Mouse (Mus musculus) hindbrain, postnatal 0 days (tissue): Measurements from ENCODE around the gene Ovol3. TPM values are rescaled to one million over a fixed set of nuclear protein-coding genes. Genes with fewer than 3 reads are reported as not detected.
"Not testable (repeated sequence)": the region's sequence is repeated elsewhere in the genome, so short reads cannot be mapped to it uniquely, and the experiment has no call there.

ENCODE experiments used
- ATAC-seq: fragments of 200-750 bp; cut with Nextera tagmentation; 2 replicates; pipeline ENCODE4 v1.8.0; 2017; ENCODE audit warnings: mild to moderate bottlenecking, moderate TSS enrichment, moderate library complexity
- DNase-seq: peaks from one replicate; pipeline ENCODE4 v3.0.0-alpha.2; 2015; ENCODE audit warnings: low spot score
- H3K27ac ChIP-seq: fragments of 300-500 bp; sonication (generic); 2 replicates; pipeline ENCODE4 v1.5.1; 2014; ENCODE audit warnings: mild to moderate bottlenecking
- H3K27me3 ChIP-seq: fragments of 300-500 bp; sonication (generic); 2 replicates; pipeline ENCODE4 v1.6.1; 2014; ENCODE audit warnings: low read length, mixed read lengths; ENCODE audit not compliant: insufficient read depth
- H3K36me3 ChIP-seq: fragments of 300-500 bp; sonication (generic); 2 replicates; pipeline ENCODE4 v1.6.1; 2014; ENCODE audit warnings: low read length, mixed read lengths; ENCODE audit not compliant: insufficient read depth
- H3K4me1 ChIP-seq: fragments of 300-500 bp; sonication (generic); 2 replicates; pipeline ENCODE4 v1.6.1; 2014; ENCODE audit warnings: antibody characterized with exemption, low read length, mixed read lengths; ENCODE audit not compliant: insufficient read depth
- H3K4me2 ChIP-seq: fragments of 300-500 bp; sonication (generic); 2 replicates; pipeline ENCODE4 v1.6.1; 2014; ENCODE audit warnings: low read depth, mild to moderate bottlenecking, low read length, moderate library complexity, mixed read lengths
- H3K4me3 ChIP-seq: fragments of 300-500 bp; sonication (generic); 2 replicates; pipeline ENCODE4 v1.5.1; 2014; ENCODE audit warnings: low read length
- H3K9ac ChIP-seq: fragments of 300-500 bp; sonication (generic); replicated peaks from 2 replicates; pipeline ENCODE4 v1.6.1; 2014; ENCODE audit warnings: mild to moderate bottlenecking, low read length, moderate library complexity, mixed read lengths
- H3K9me3 ChIP-seq: fragments of 300-500 bp; sonication (generic); 2 replicates; pipeline ENCODE4 v1.6.1; 2016; ENCODE audit warnings: low read length, mixed read lengths
- CTCF ChIP-seq: IDR thresholded peaks from 2 replicates; pipeline ENCODE4 v1.5.1; 2016; ENCODE audit warnings: antibody characterized with exemption, control low read depth, low read depth
- WGBS: fragments of 180-500 bp; shearing (Covaris S2); extraction: QIAGEN DNeasy Blood & Tissue Kit; methylation state at CpG from one replicate; pipeline ENCODE4 v1.1.7; 2014; 5-methylcytosine and 5-hydroxymethylcytosine counted together
- polyA plus RNA-seq: library from polyadenylated mRNA; unstranded; fragments of >200 nt; fragmentation: Nextera tagmentation; extraction: Ambion mirVana; gene quantifications from 2 replicates; pipeline ENCODE4 v1.2.1, GENCODE M21; 2015
- total RNA-seq: library from RNA; depleted of rRNA; stranded (reverse); fragments of >200 nt; gene quantifications from 2 replicates; pipeline ENCODE4 v1.2.3, GENCODE M21; 2014

The Ovol3 gene
- total and polyA plus RNA-seq, 2 experiments from 2014 or later = not detected

DNA sequence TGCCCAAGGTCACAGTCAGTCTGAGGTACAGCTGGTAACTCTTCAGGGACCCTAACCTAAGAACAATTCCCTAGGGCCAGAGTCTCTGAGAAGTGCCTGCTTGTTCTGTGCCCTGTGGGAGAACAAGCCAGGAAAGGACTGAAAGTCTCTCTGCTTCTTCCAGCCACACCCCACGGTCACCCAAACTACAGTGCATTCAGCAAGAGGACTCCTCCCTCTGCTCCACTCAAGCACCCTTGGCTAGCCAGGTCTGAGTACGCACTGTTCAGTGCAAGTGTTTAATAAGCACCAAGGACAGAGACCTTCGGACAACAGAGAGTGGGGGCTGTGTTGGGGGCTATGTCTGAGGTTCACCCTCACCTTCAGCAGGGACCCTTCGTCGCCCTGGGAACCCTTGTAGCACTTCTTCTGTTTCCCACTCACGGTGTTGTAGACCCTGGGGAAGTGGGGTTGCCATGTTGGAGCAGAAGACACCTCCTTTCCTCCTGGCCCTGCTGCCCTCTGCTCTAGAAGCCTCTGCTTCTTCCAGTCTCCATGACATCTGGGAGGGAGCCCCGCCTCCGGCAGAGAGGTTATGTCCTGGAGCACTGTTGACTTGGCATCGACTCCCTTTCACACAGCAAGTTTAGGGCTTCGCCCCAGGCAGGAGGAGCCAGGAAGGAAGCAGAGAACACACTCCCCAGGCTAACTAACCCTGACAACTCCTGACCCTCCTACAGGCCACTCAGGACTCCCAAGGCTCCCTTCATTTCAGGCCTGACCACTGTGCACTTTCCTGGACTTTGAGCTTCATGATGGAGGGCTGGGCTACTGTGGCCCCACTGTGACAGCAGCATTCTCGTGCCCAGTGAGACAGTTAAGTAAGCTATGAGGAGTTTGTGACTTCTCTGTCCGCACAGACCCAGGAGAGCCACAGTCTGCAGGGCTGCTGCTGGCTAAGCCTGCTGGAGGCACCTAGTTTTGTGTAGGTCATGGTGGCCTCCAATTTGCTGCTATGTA is 16.7 kb upstream of the Ovol3 start:
- Histone ChIP-seq H3K36me3 (no peaks in the 10 kb centered on the region), H3K4me1 (no peaks in the 10 kb centered on the region), H3K4me2 (no peak overlapping the region), H3K27ac (no peak overlapping the region), H3K9ac (no peak overlapping the region), H3K9me3 (no peaks in the 10 kb centered on the region), H3K4me3 (no peak overlapping the region), H3K27me3 (no peaks in the 10 kb centered on the region)
- DNase-seq = no peak
- TF ChIP-seq CTCF = no peak
- no peak for ATAC-seq
- WGBS = 90% methylated on average over 12 of the region's 12 CpGs

DNA sequence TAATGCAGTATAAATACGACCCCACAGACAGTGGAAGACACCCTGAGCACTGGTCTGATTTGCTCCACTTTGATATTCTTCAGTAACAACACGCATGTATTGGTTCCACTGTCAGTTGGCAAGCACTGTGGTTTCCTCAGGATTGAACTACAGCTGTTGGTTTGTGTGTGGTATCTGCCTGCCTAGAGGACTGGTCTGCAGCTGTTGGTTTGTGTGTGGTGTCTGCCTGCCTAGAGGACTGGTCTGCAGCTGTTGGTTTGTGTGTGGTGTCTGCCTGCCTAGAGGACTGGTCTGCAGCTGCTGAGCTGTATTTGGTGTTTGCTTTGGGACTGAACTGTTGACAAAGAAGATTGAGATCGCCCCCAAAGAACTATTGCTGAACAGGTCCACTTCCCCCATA is 1.8 kb upstream of the Ovol3 start:
- DNase-seq = not testable (repeated sequence)
- WGBS = 85% methylated on average over 3 of the region's 3 CpGs

DNA sequence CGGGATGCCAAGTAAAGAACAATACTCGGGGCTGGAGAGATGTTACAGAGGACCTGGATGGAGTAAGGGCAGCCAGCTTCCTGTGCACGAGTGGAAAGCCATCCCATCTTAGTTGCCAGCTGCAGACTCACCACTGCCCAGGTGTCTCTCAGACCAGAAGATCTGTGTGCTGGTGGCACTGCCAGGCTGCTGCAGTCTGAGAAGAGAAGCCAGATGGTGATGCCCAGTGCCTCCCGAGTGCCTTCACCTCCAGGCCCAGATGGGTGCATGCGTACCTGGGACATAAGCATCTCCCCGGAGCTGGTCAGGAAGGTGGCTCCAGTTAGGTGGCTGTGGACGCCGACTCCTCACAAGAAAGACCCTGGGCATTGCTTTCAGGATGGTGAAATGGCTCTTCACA is 434 bp downstream of the Ovol3 start:
- H3K9me3 ChIP-seq = no peaks in the 10 kb centered on the region
- H3K4me1 ChIP-seq = peaks cover 7% of the 10 kb centered on the region; the same call in 1 of the 2 replicates
- H3K27me3 ChIP-seq = no peaks in the 10 kb centered on the region
- peaks cover 5% of the 10 kb centered on the region; the same call in 1 of the 2 replicates for H3K36me3 ChIP-seq
- H3K4me3 ChIP-seq = no peak overlapping the region
- no peak for ATAC-seq
- no peak overlapping the region for H3K9ac ChIP-seq
- 89% methylated on average over 8 of the region's 8 CpGs for WGBS
- no peak for DNase-seq
- H3K27ac ChIP-seq = no peak overlapping the region
- no peak overlapping the region for H3K4me2 ChIP-seq
- no peak for TF ChIP-seq CTCF

More for the DNA sequence above, 1.8 kb upstream of the Ovol3 start:
- not testable (repeated sequence) for H3K27ac ChIP-seq, ATAC-seq, H3K27me3 ChIP-seq, H3K4me3 ChIP-seq, H3K9ac ChIP-seq, H3K4me1 ChIP-seq, H3K36me3 ChIP-seq, H3K4me2 ChIP-seq, H3K9me3 ChIP-seq

DNA sequence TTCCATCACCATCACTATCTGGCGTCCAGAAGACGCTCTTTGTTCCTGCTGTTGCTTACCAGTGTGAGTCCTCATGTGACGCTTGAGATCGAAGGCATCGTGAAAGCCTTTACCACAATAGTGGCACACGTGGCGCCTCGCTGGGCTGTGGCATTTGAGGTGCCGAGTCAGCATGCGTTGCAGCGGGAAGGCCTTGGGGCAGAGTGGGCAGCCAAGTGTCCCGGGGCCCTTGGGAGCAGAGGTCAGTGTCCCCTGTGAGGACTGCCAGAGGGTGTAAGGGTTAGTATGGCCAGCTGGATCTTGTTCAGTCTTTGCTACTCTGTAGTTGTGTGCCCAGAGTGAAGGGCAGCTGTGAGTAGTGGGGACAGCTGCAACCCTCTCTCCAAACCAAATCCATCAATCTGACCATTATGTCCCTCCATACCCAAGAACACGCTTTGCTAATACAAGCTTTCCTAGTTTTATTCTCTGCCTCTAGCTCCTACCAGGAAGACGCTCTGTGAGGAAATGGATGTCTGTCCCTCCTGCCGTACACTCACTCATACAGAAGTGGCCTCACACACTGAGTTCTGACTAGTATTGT is 1.2 kb downstream of the Ovol3 start:
- Histone ChIP-seq H3K9me3 (no peaks in the 10 kb centered on the region), H3K27ac (no peak overlapping the region), H3K4me2 (no peak overlapping the region), H3K9ac (no peak overlapping the region), H3K27me3 (no peaks in the 10 kb centered on the region), H3K4me1 (peaks cover 7% of the 10 kb centered on the region; the same call in 1 of the 2 replicates), H3K4me3 (no peak overlapping the region), H3K36me3 (peaks cover 5% of the 10 kb centered on the region; the same call in 1 of the 2 replicates)
- ATAC-seq (no peak), DNase-seq (no peak)
- TF ChIP-seq CTCF = no peak
- WGBS = 92% methylated on average over 15 of the region's 15 CpGs

DNA sequence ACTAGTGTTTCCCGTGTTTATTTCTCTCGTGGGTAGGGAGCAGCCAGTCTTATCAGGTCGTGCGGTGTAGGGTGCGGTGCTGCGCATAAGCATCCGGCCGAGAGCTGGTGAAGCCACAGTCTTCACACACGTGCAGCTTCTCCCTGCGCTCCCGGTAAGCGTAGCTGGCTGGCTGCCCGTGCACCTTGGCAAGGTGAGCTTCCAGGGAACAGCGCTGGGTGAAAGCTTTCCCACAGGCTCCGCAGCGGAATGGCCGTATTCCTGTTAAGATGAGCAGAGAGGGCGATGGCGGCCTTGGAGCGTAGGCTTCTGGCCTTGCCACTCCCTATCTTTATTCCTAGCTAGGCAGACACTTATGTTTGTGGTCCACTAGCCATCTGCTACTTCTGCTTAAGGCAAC is 2.1 kb downstream of the Ovol3 start:
- H3K4me2 ChIP-seq = peak overlapping the region; percentile 58; the same call in 1 of the 2 replicates
- WGBS = 89% methylated on average over 20 of the region's 20 CpGs
- no peak for TF ChIP-seq CTCF
- H3K4me3 ChIP-seq = no peak overlapping the region
- no peak overlapping the region for H3K9ac ChIP-seq
- peaks cover 7% of the 10 kb centered on the region; the same call in 1 of the 2 replicates for H3K4me1 ChIP-seq
- ATAC-seq (no peak), DNase-seq (no peak)
- H3K9me3 ChIP-seq = no peaks in the 10 kb centered on the region
- H3K36me3 ChIP-seq = peaks cover 5% of the 10 kb centered on the region; the same call in 1 of the 2 replicates
- no peak overlapping the region for H3K27ac ChIP-seq
- H3K27me3 ChIP-seq = no peaks in the 10 kb centered on the region

DNA sequence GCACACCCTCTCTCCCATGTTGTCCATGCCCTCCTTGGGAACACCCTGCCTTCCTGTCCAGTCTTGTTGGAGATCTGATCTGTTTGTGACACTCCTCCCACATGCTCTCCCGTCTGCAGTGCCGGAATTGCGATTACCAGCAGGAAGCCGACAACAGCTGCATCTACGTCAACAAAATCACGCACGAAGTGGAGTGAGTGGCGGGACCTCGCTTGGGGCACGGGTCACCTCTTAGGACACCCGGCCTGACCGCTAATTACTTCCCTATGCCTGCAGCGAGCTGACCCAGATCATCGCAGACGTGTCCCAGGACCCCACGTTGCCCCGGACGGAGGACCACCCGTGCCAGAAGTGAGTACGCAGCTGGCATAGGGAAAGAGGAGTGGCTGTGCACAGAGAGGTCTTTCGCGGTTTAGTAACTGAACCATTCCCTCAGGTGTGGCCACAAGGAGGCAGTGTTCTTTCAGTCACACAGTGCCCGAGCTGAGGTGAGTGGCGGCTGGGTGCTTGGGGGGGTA is 2.8 kb downstream of the Ovol3 start:
- WGBS = 7% methylated on average over 24 of the region's 24 CpGs
- Histone ChIP-seq H3K36me3 (peaks cover 9% of the 10 kb centered on the region), H3K27me3 (no peaks in the 10 kb centered on the region), H3K4me1 (peaks cover 7% of the 10 kb centered on the region; the same call in 1 of the 2 replicates), H3K4me2 (peak overlapping the region; percentile 58), H3K9me3 (no peaks in the 10 kb centered on the region), H3K9ac (peak overlapping the region; percentile 64), H3K4me3 (peak overlapping the region; percentile 66), H3K27ac (peak overlapping the region; percentile 94)
- peak; percentile 71 for TF ChIP-seq CTCF
- DNase-seq (peak; percentile 66), ATAC-seq (peak; percentile 14)
